Mouse (Mus musculus) intestine, postnatal 0 days (tissue): Measurements from ENCODE around the gene Ctsd. TPM values are rescaled to one million over a fixed set of nuclear protein-coding genes. Genes with fewer than 3 reads are reported as not detected.
"Not testable (repeated sequence)": the region's sequence is repeated elsewhere in the genome, so short reads cannot be mapped to it uniquely, and the experiment has no call there.

Experiments used
- ATAC-seq: fragments of 200-750 bp; cut with Nextera tagmentation; 2 replicates; pipeline ENCODE4 v1.8.0; 2017; ENCODE audit warnings: mild to moderate bottlenecking, moderate TSS enrichment, moderate library complexity
- H3K27ac ChIP-seq: fragments of 300-500 bp; sonication (generic); 2 replicates; pipeline ENCODE4 v1.5.1; 2014; ENCODE audit warnings: mild to moderate bottlenecking, low read depth, low read length, moderate library complexity
- H3K27me3 ChIP-seq: fragments of 300-500 bp; sonication (generic); replicated peaks from 2 replicates; pipeline ENCODE4 v1.6.1; 2014; ENCODE audit warnings: low read length, mixed read lengths; ENCODE audit not compliant: control insufficient read depth, insufficient read depth
- H3K36me3 ChIP-seq: fragments of 300-500 bp; sonication (generic); 2 replicates; pipeline ENCODE4 v1.6.1; 2014; ENCODE audit warnings: mild to moderate bottlenecking, moderate library complexity; ENCODE audit not compliant: control insufficient read depth, insufficient read depth
- H3K4me1 ChIP-seq: fragments of 300-500 bp; sonication (generic); replicated peaks from 2 replicates; pipeline ENCODE4 v1.6.1; 2014; ENCODE audit warnings: antibody characterized with exemption, low read length, mixed read lengths; ENCODE audit not compliant: control insufficient read depth, insufficient read depth
- H3K4me2 ChIP-seq: fragments of 300-500 bp; sonication (generic); replicated peaks from 2 replicates; pipeline ENCODE4 v1.6.1; 2014; ENCODE audit warnings: low read depth, mild to moderate bottlenecking, moderate library complexity
- H3K4me3 ChIP-seq: fragments of 300-500 bp; sonication (generic); 2 replicates; pipeline ENCODE4 v1.5.1; 2014; ENCODE audit warnings: low read depth, low read length
- H3K9ac ChIP-seq: fragments of 300-500 bp; sonication (generic); 2 replicates; pipeline ENCODE4 v1.6.1; 2014; ENCODE audit warnings: mild to moderate bottlenecking, low read depth, low read length
- H3K9me3 ChIP-seq: fragments of 300-500 bp; sonication (generic); 2 replicates; pipeline ENCODE4 v1.6.1; 2016; ENCODE audit warnings: mixed run types; ENCODE audit not compliant: control insufficient read depth
- CTCF ChIP-seq: sonication (generic); IDR thresholded peaks from 2 replicates; pipeline ENCODE4 v1.5.1; 2016; ENCODE audit warnings: low read depth, mild to moderate bottlenecking, control low read depth, antibody characterized with exemption, moderate library complexity
- WGBS: fragments of 180-500 bp; shearing (Covaris S2); extraction: QIAGEN DNeasy Blood & Tissue Kit; methylation state at CpG from one replicate; pipeline ENCODE4 v1.1.7; 2014; 5-methylcytosine and 5-hydroxymethylcytosine counted together
- polyA plus RNA-seq: library from polyadenylated mRNA; unstranded; fragments of >200 nt; fragmentation: Nextera tagmentation; extraction: Ambion mirVana; gene quantifications from 2 replicates; pipeline ENCODE4 v1.2.1, GENCODE M21; 2015

Ctsd gene
- polyA plus RNA-seq, 1 experiment from 2014 or later = 496 TPM

DNA sequence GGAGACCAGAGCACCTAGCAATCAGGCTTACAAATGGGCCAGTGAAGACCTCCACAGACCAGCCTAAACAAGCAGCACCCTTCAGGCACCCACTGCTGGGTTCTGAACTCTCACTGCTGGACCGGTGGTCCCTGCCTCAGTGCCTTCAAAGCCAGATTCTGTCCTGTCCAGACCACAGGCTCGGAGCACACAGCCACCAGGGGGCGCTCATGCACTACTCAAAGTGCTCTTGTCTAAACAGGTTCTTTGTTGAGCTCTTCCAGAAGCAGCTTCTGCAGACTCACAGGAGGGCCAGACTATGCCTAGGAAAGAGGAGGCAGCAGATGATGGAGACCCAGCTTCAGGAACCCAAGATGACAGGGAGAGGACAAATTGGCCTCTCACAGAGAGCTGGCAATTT is 53.6 kb downstream of the Ctsd start:
- peak; percentile 48; the same call in 1 of the 2 replicates for ATAC-seq

GRCm38 (mm10) chr7:142332741-142333140 is 55.1 kb downstream of the Ctsd start:
- not testable (repeated sequence) for H3K27me3 ChIP-seq, H3K4me1 ChIP-seq, H3K9ac ChIP-seq, H3K9me3 ChIP-seq, H3K36me3 ChIP-seq, H3K4me3 ChIP-seq, ATAC-seq, H3K4me2 ChIP-seq, H3K27ac ChIP-seq
- 83% methylated on average over 3 of the region's 9 CpGs for WGBS

More for the DNA sequence above, 53.6 kb downstream of the Ctsd start:
- no peaks in the 10 kb centered on the region for H3K27me3 ChIP-seq
- H3K9me3 ChIP-seq = no peaks in the 10 kb centered on the region
- no peak overlapping the region for H3K4me2 ChIP-seq
- no peaks in the 10 kb centered on the region for H3K36me3 ChIP-seq
- H3K9ac ChIP-seq = no peak overlapping the region
- H3K4me3 ChIP-seq = no peak overlapping the region
- WGBS = 8% methylated on average over 3 of the region's 3 CpGs
- peak; percentile 98 for TF ChIP-seq CTCF
- no peaks in the 10 kb centered on the region for H3K4me1 ChIP-seq
- H3K27ac ChIP-seq = no peak overlapping the region

DNA sequence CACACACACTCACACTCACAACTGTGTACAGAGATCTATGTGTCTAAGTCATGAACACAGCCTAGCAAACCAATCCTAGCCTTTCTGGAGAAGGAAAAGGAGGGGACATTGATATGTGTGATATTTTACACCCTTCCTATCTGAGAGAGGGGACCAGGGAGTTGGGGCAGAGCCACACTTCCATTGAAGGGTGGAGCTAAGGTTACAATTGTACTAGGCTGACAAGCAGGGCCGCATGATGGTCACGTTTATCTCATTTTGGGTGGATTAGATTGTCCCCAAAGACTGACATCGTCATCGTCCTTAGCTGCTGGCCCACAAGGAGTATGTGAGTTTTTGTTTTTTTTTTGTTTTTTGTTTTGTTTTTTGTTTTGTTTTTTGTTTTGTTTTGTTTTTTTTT is 56.6 kb downstream of the Ctsd start:
- H3K4me2 ChIP-seq = no peak overlapping the region
- no peak overlapping the region for H3K9ac ChIP-seq
- H3K4me1 ChIP-seq = no peaks in the 10 kb centered on the region
- H3K9me3 ChIP-seq = no peaks in the 10 kb centered on the region
- no peaks in the 10 kb centered on the region for H3K27me3 ChIP-seq
- no peak for TF ChIP-seq CTCF
- no peak overlapping the region for H3K4me3 ChIP-seq
- ATAC-seq = no peak
- H3K27ac ChIP-seq = no peak overlapping the region
- WGBS = 92% methylated on average over 4 of the region's 4 CpGs
- H3K36me3 ChIP-seq = no peaks in the 10 kb centered on the region

DNA sequence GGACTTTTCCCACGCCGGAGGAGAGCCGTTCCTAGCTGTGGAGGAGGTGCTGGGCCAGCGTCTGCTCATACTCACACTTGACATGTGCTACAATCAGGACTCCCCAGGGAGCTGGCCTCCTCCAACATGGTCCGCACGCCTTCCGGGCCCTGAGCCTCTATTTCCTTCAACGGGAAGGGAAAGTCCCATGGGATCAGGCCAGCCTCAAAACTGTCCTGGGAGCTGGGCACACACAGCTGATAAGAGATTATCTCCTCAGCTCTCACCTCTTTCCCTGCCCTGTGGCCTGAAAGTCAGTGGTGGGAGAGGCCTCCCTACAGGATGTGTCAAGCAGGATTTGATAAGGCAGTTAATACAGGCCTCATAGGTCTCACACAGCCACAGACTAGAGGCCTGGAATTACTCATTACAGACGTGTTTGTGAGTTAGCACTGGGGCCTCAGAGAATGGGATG is 57.5 kb downstream of the Ctsd start:
- ATAC-seq = 0 out of 2 replicates have a peak, but pooled peaks have one; percentile 32
- 14% methylated on average over 9 of the region's 9 CpGs for WGBS
- no peaks in the 10 kb centered on the region for H3K36me3 ChIP-seq
- 0 out of 2 replicates have a peak overlapping the region, but pooled peaks have one; percentile 1 for H3K27ac ChIP-seq
- no peak for TF ChIP-seq CTCF
- H3K4me2 ChIP-seq = no peak overlapping the region
- no peak overlapping the region for H3K9ac ChIP-seq
- H3K4me3 ChIP-seq = no peak overlapping the region
- H3K27me3 ChIP-seq = no peaks in the 10 kb centered on the region
- H3K9me3 ChIP-seq = no peaks in the 10 kb centered on the region
- no peaks in the 10 kb centered on the region for H3K4me1 ChIP-seq

DNA sequence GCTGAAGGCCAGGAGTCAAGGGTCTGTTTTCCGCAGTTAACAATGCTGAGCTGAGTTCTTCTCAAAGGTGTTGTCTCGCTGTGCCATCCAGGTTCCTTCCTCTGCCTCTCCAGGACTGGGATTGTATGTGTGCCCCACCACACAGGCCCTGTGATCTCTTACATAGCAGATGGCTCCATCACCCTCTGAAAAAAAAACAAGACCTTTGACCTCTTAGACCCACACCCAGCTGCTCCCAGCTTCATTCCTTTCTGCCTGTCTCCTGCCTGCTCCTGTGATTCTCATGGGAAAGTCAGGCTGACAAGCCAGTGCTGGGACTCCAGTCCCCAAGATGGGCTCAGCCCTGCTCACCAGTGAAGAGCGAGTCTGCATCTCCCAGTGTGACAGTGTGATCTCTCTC is 59.3 kb downstream of the Ctsd start:
- H3K4me2 ChIP-seq = no peak overlapping the region
- H3K4me3 ChIP-seq = no peak overlapping the region
- no peaks in the 10 kb centered on the region for H3K9me3 ChIP-seq
- no peaks in the 10 kb centered on the region for H3K36me3 ChIP-seq
- H3K9ac ChIP-seq = no peak overlapping the region
- TF ChIP-seq CTCF = no peak
- ATAC-seq = no peak
- WGBS = 54% methylated on average over 3 of the region's 3 CpGs
- H3K27me3 ChIP-seq = no peaks in the 10 kb centered on the region
- no peaks in the 10 kb centered on the region for H3K4me1 ChIP-seq
- H3K27ac ChIP-seq = no peak overlapping the region

GRCm38 (mm10) chr7:142326714-142327445 is 61.0 kb downstream of the Ctsd start:
- no peak for ATAC-seq
- H3K4me2 ChIP-seq = no peak overlapping the region
- H3K36me3 ChIP-seq = no peaks in the 10 kb centered on the region
- no peak for TF ChIP-seq CTCF
- no peak overlapping the region for H3K4me3 ChIP-seq
- H3K4me1 ChIP-seq = no peaks in the 10 kb centered on the region
- H3K27ac ChIP-seq = no peak overlapping the region
- no peak overlapping the region for H3K9ac ChIP-seq
- no peaks in the 10 kb centered on the region for H3K9me3 ChIP-seq
- no peaks in the 10 kb centered on the region for H3K27me3 ChIP-seq
- 29% methylated on average over 9 of the region's 9 CpGs for WGBS

Other genes with a start within 250 kb of the Ctsd start
- not detected in 2 replicates for gene Gm45337, start 243.4 kb downstream of the Ctsd start, polyA plus RNA-seq
- not detected in 2 replicates for gene Gm29735, start 230.9 kb downstream of the Ctsd start, polyA plus RNA-seq
- not detected in 2 replicates for gene Gm4553, start 222.3 kb downstream of the Ctsd start, polyA plus RNA-seq
- gene Krtap5-2, start 212.0 kb downstream of the Ctsd start, polyA plus RNA-seq = not detected in 2 replicates
- not detected in 2 replicates for gene Gm10153, start 197.6 kb downstream of the Ctsd start, polyA plus RNA-seq
- gene Krtap5-3, start 186.7 kb downstream of the Ctsd start, polyA plus RNA-seq = not detected in 2 replicates
- gene Gm7579, start 176.2 kb downstream of the Ctsd start, polyA plus RNA-seq = not detected in 2 replicates
- not detected in 2 replicates for gene Krtap5-5, start 158.1 kb downstream of the Ctsd start, polyA plus RNA-seq
- not detected in 2 replicates for gene Gm40460, start 147.0 kb downstream of the Ctsd start, polyA plus RNA-seq
- not detected in 2 replicates for gene Gm2431, start 129.7 kb downstream of the Ctsd start, polyA plus RNA-seq
- gene Gm4559, start 113.7 kb downstream of the Ctsd start, polyA plus RNA-seq = not detected in 2 replicates
- gene Krtap5-1, start 90.9 kb downstream of the Ctsd start, polyA plus RNA-seq = not detected in 2 replicates
- not detected in 2 replicates for gene Krtap5-4, start 84.5 kb downstream of the Ctsd start, polyA plus RNA-seq
- gene Ifitm10, start 14.3 kb downstream of the Ctsd start, polyA plus RNA-seq = 1.5 and 1.6 TPM in 2 replicates
- gene Gm49369, start 5.4 kb downstream of the Ctsd start, polyA plus RNA-seq = not detected in 2 replicates
- 0.60 and 1.3 TPM in 2 replicates for gene Syt8, start 46.8 kb upstream of the Ctsd start, polyA plus RNA-seq
- gene Tnni2, start 53.8 kb upstream of the Ctsd start, polyA plus RNA-seq = 1.9 and 2.4 TPM in 2 replicates
- gene Lsp1, start 72.8 kb upstream of the Ctsd start, polyA plus RNA-seq = 55.2 and 61.8 TPM in 2 replicates
- 3.0 TPM in 2 replicates for gene Tnnt3, start 110.8 kb upstream of the Ctsd start, polyA plus RNA-seq
- 26.7 and 33.0 TPM in 2 replicates for gene Mrpl23, start 144.6 kb upstream of the Ctsd start, polyA plus RNA-seq